In genomic region chr17:47371451-47371850, GRCm38 (mm10) we compare ENCODE assay signal across 8 mouse cellular contexts. TPM values are rescaled to one million over a fixed set of nuclear protein-coding genes. Genes with fewer than 3 reads are reported as not detected.
A peak's percentile ranks its signal among the peaks of the same experiment; 100 is the strongest.
DNase-seq lines count a peak whose midpoint lies in the region; ATAC-seq lines count a peak whose summit lies in the region.

No protein-coding gene starts in this region.

- H3K9ac ChIP-seq in embryonic facial prominence, embryonic 13.5 days: 0 out of 2 replicates have a peak overlapping the region, but pooled peaks have one; percentile 17
- no peak overlapping the region for H3K9ac ChIP-seq in hindbrain, embryonic 13.5 days

- H3K36me3 ChIP-seq in embryonic facial prominence, embryonic 13.5 days: peaks cover 42% of the 10 kb centered on the region
- H3K36me3 ChIP-seq in hindbrain, embryonic 13.5 days: peaks cover 43% of the 10 kb centered on the region

- 0 out of 2 replicates have a peak, but pooled peaks have one; percentile 67 for ATAC-seq in embryonic facial prominence, embryonic 13.5 days (ENCODE audit: insufficient number of reproducible peaks, insufficient read depth, low FRiP score, low TSS enrichment, low read depth)
- ATAC-seq in hindbrain, embryonic 13.5 days (ENCODE audit: low FRiP score): peak; percentile 59; the same call in 1 of the 2 replicates

- WGBS in embryonic facial prominence, embryonic 13.5 days: 11% methylated on average over 4 of the region's 4 CpGs
- 7% methylated on average over 4 of the region's 4 CpGs for WGBS in hindbrain, embryonic 13.5 days

- no peak overlapping the region for H3K27ac ChIP-seq in embryonic facial prominence, embryonic 13.5 days
- no peak overlapping the region for H3K27ac ChIP-seq in hindbrain, embryonic 13.5 days

- H3K4me3 ChIP-seq in embryonic facial prominence, embryonic 13.5 days: no peak overlapping the region
- H3K4me3 ChIP-seq in hindbrain, embryonic 13.5 days: no peak overlapping the region

- no peak overlapping the region; the same call in 1 of the 2 replicates for H3K4me2 ChIP-seq in embryonic facial prominence, embryonic 13.5 days
- H3K4me2 ChIP-seq in hindbrain, embryonic 13.5 days: no peak overlapping the region

- H3K27me3 ChIP-seq in embryonic facial prominence, embryonic 13.5 days: no peaks in the 10 kb centered on the region
- H3K27me3 ChIP-seq in hindbrain, embryonic 13.5 days: peaks cover 10% of the 10 kb centered on the region

- H3K4me1 ChIP-seq in embryonic facial prominence, embryonic 13.5 days: peaks cover 14% of the 10 kb centered on the region
- H3K4me1 ChIP-seq in hindbrain, embryonic 13.5 days (replicated peaks): peaks cover 17% of the 10 kb centered on the region

- DNase-seq in heart, adult 18-20 months: peak; percentile 41 to 75
- no peak for DNase-seq in heart, adult 11 months
- DNase-seq in adrenal gland, postnatal 14 days: peak; percentile 85
- DNase-seq in layer of hippocampus, adult 9-11 months: peak; percentile 49
- DNase-seq in lung, postnatal 25 days (ENCODE audit: low spot score): peak; percentile 60
- DNase-seq in right cerebral cortex, postnatal 14 days: peak; percentile 66

- H3K9me3 ChIP-seq in embryonic facial prominence, embryonic 13.5 days: no peaks in the 10 kb centered on the region
- no peaks in the 10 kb centered on the region for H3K9me3 ChIP-seq in hindbrain, embryonic 13.5 days

RNA-seq across cellular contexts. Expression of gene Mrps10, which starts 2.8 kb away (rescaled TPM):
- total RNA-seq in heart, adult 18-20 months (2021): 10 to 100 TPM; 24.5 to 25.1 TPM
- 45.8 and 49.4 TPM in 2 replicates for total RNA-seq in adrenal gland, postnatal 14 days (2021)
- polyA plus RNA-seq in embryonic facial prominence, embryonic 13.5 days (2015; fragmentation: Nextera tagmentation; extraction: Ambion mirVana): 73.4 and 74.5 TPM in 2 replicates
- 70.6 and 75.7 TPM in 2 replicates for polyA plus RNA-seq in hindbrain, embryonic 13.5 days (2015; fragmentation: Nextera tagmentation; extraction: Ambion mirVana)

RNA-seq across cellular contexts. Expression of gene Guca1b, which starts 13.7 kb away (rescaled TPM):
- total RNA-seq in heart, adult 18-20 months (2021): under 1 TPM in 1 of 2 experiments, not detected in 1; 0.23 TPM
- total RNA-seq in adrenal gland, postnatal 14 days (2021): 0.79 and 1.0 TPM in 2 replicates
- polyA plus RNA-seq in embryonic facial prominence, embryonic 13.5 days (2015; fragmentation: Nextera tagmentation; extraction: Ambion mirVana): 0.73 and 0.84 TPM in 2 replicates
- 0.83 and 0.84 TPM in 2 replicates for polyA plus RNA-seq in hindbrain, embryonic 13.5 days (2015; fragmentation: Nextera tagmentation; extraction: Ambion mirVana)

RNA-seq across cellular contexts. Expression of gene Guca1a, which starts 28.9 kb away (rescaled TPM):
- under 1 TPM in 1 of 2 experiments, not detected in 1; 0.42 TPM for total RNA-seq in heart, adult 18-20 months (2021)
- total RNA-seq in adrenal gland, postnatal 14 days (2021): 1.1 TPM in 2 replicates
- 1.9 and 2.0 TPM in 2 replicates for polyA plus RNA-seq in embryonic facial prominence, embryonic 13.5 days (2015; fragmentation: Nextera tagmentation; extraction: Ambion mirVana)
- 0.61 and 0.65 TPM in 2 replicates for polyA plus RNA-seq in hindbrain, embryonic 13.5 days (2015; fragmentation: Nextera tagmentation; extraction: Ambion mirVana)
